Mouse (Mus musculus) ES-E14 (cell line): Measurements from ENCODE around the gene Stxbp1. TPM values are rescaled to one million over a fixed set of nuclear protein-coding genes. Genes with fewer than 3 reads are reported as not detected.
A peak's percentile ranks its signal among the peaks of the same experiment; 100 is the strongest.

Experiments
- DNase-seq: peaks from one replicate; pipeline ENCODE4 v3.0.0-alpha.2; 2013; ENCODE audit warnings: low read depth, low spot score
- H3K27ac ChIP-seq: 2 replicates; pipeline ENCODE4 v1.5.1; 2012; ENCODE audit warnings: low read depth, mild to moderate bottlenecking, low read length, moderate library complexity, mixed read lengths; ENCODE audit not compliant: poor library complexity, insufficient read depth, severe bottlenecking
- H3K36me3 ChIP-seq: 2 replicates; pipeline ENCODE4 v1.6.1; 2012; ENCODE audit warnings: mild to moderate bottlenecking, low read length, moderate library complexity, mixed read lengths; ENCODE audit not compliant: control insufficient read depth, poor library complexity, insufficient read depth, severe bottlenecking
- H3K4me1 ChIP-seq, 2 experiments: fragments of 150-350 bp in 1 of 2; sonication (generic) in 1 of 2; 2 replicates each; pipeline ENCODE4 v1.6.1; 2012; ENCODE audit warnings: low read length in 2 of 2, mild to moderate bottlenecking in 1 of 2, mixed read lengths in 1 of 2; ENCODE audit not compliant: control insufficient read depth in 2 of 2, insufficient read depth in 2 of 2, poor library complexity in 1 of 2
- H3K4me3 ChIP-seq, 2 experiments: fragments of 150-350 bp in 1 of 2; sonication (generic) in 1 of 2; 2 replicates each; pipeline ENCODE4 v1.5.1; 2012; ENCODE audit warnings: low read length in 2 of 2, low read depth in 1 of 2, mild to moderate bottlenecking in 1 of 2, mixed read lengths in 1 of 2; ENCODE audit not compliant: insufficient read depth in 1 of 2, poor library complexity in 1 of 2, severe bottlenecking in 1 of 2
- H3K9ac ChIP-seq: 2 replicates; pipeline ENCODE4 v1.6.1; 2012; ENCODE audit warnings: low read depth, mild to moderate bottlenecking, low read length, mixed read lengths; ENCODE audit not compliant: poor library complexity, insufficient read depth, severe bottlenecking
- H3K9me3 ChIP-seq: fragments of 150-350 bp; sonication (generic); 2 replicates; pipeline ENCODE4 v1.6.1; 2012; ENCODE audit warnings: low read depth, mild to moderate bottlenecking, low read length; ENCODE audit not compliant: control insufficient read depth, insufficient read depth
- CHD2 ChIP-seq: IDR thresholded peaks from 2 replicates; pipeline ENCODE4 v1.6.1; 2014; ENCODE audit warnings: mild to moderate bottlenecking, low read depth, low read length, inconsistent platforms
- HCFC1 ChIP-seq: IDR thresholded peaks from 2 replicates; pipeline ENCODE4 v1.6.1; 2012; ENCODE audit warnings: low read length, inconsistent platforms, borderline replicate concordance; ENCODE audit not compliant: insufficient read depth
- MAFK ChIP-seq: IDR thresholded peaks from 2 replicates; pipeline ENCODE4 v1.6.1; 2014; ENCODE audit warnings: mild to moderate bottlenecking, low read depth, low read length, inconsistent platforms; ENCODE audit not compliant: insufficient read depth
- ZC3H11A ChIP-seq: IDR thresholded peaks from 2 replicates; pipeline ENCODE4 v1.6.1; 2012; ENCODE audit warnings: low read depth, mild to moderate bottlenecking, inconsistent platforms, low read length, borderline replicate concordance
- ZNF384 ChIP-seq: IDR thresholded peaks from 2 replicates; pipeline ENCODE4 v1.6.1; 2012; ENCODE audit warnings: low read depth, low read length, inconsistent platforms
- in situ Hi-C, 2 experiments: fragments of 600-800 bp; cut with MboI; formaldehyde crosslinking; loops; one replicate each; pipeline ENCODE4 v1.15.1; 2025; ENCODE audit warnings: low sequenced_read_pairs in 2 of 2, inconsistent platforms in 1 of 2; ENCODE audit not compliant: unreplicated experiment in 2 of 2
- total RNA-seq: library from RNA; depleted of rRNA; stranded (reverse); fragments of 300-350 nt; gene quantifications from 2 replicates; pipeline ENCODE4 v1.2.3, GENCODE M21; 2012

Stxbp1 gene
- total RNA-seq, 1 experiment, result 4.0 TPM

DNA sequence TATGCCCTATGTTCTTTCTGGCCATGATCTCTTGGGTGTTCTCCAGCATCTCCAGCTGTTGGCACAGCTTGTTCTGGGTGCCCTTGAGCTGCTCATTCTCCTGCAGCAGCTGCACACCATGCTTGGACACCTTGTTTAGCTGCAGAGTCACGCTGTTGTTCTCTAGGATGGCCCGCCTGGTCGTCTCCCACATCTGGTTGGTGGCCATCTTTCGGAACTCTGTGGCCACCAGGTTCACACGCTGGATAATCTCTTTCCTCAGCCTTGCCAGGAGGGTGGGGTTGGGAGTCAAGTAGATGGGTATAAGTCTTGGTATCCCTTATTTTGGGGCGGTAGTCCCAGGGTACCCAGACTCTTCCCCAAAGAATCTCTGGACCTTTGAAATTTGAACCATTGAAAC, 67.3 kb downstream of the Stxbp1 start:
- no peak overlapping the region for H3K4me3 ChIP-seq
- in situ Hi-C loops, result no loop called here
- H3K9ac ChIP-seq, result no peak overlapping the region
- peaks cover 5 to 18% of the 10 kb centered on the region in 2 experiments; a peak in 2 of 4 replicates for H3K4me1 ChIP-seq
- peaks cover 3% of the 10 kb centered on the region; the same call in 1 of the 2 replicates for H3K36me3 ChIP-seq
- H3K9me3 ChIP-seq, result no peaks in the 10 kb centered on the region
- H3K27ac ChIP-seq, result no peak overlapping the region
- DNase-seq, result no peak
- no peak for TF ChIP-seq ZC3H11A
- TF ChIP-seq HCFC1, result no peak
- no peak for TF ChIP-seq ZNF384
- TF ChIP-seq MAFK, result no peak
- TF ChIP-seq CHD2, result no peak

DNA sequence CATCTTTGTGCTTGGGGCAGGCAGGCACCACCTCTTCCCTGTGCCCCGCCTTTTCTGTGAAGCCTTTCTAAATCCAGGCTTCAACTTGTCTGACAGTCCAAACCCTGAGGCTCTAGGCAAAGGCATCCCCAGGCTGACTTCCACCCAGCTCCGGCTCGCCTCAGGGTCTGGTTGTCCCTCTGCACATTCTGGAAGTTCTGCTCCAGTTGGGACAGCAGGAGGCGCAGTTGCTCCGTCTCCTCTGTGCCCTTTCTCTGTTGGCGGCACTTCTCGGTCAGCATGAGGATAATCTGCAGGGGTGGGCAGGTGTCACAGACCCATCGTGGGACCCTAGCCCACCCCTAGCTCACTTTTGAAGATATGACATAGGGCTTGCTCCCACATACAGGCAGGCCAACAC, 67.9 kb downstream of the Stxbp1 start:
- no peak for TF ChIP-seq ZNF384
- TF ChIP-seq CHD2, result no peak
- TF ChIP-seq ZC3H11A, result peak; percentile 29; the same call in 1 of the 2 replicates
- TF ChIP-seq MAFK, result no peak
- TF ChIP-seq HCFC1, result no peak
- Histone ChIP-seq H3K9me3 (no peaks in the 10 kb centered on the region), H3K27ac (no peak overlapping the region), H3K36me3 (peaks cover 3% of the 10 kb centered on the region; the same call in 1 of the 2 replicates), H3K4me3 (no peak overlapping the region), H3K9ac (no peak overlapping the region), H3K4me1 (peaks cover 5 to 17% of the 10 kb centered on the region in 2 experiments; a peak in 2 of 4 replicates)
- peak; percentile 67 for DNase-seq
- in situ Hi-C loops, result no loop called here

- Histone ChIP-seq H3K4me3 (no peak overlapping the region), H3K9ac (no peak overlapping the region), H3K9me3 (no peaks in the 10 kb centered on the region), H3K36me3 (peaks cover 3% of the 10 kb centered on the region; the same call in 1 of the 2 replicates), H3K27ac (no peak overlapping the region), H3K4me1 (peaks cover 5 to 13% of the 10 kb centered on the region in 2 experiments; a peak in 2 of 4 replicates)
- no peak for DNase-seq
- in situ Hi-C loops, result no loop called here
- no peak for TF ChIP-seq ZC3H11A
- TF ChIP-seq HCFC1, result no peak
- no peak for TF ChIP-seq CHD2
- TF ChIP-seq MAFK, result no peak
- no peak for TF ChIP-seq ZNF384
These were observed 69.0 kb downstream of the Stxbp1 start for GRCm38 (mm10) chr2:32778081-32778480.

DNA sequence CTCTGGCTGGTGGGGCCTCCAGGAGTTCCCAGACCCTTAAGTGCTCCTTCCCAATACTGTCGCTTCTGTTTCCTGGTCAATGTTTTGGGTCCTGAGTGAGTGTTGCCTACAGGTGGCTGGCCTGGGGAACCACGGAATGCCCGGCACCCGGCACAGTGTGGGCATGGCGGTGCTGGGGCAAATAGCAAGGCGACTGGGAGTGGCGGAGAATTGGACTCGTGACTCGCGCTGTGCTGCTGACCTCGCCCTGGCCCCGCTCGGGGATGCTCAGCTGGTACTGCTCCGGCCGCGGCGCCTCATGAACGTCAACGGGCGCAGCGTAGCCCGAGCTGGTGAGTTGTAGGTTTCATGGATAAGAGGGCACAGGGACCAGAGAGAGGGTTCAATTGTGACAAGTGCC, 70.9 kb downstream of the Stxbp1 start:
- no peak for DNase-seq
- Histone ChIP-seq H3K9ac (peak overlapping the region; percentile 58), H3K4me3 (peak overlapping the region; percentile 62 to 99), H3K27ac (no peak overlapping the region), H3K4me1 (peaks cover 5 to 21% of the 10 kb centered on the region in 2 experiments; a peak in 2 of 4 replicates), H3K36me3 (peaks cover 3% of the 10 kb centered on the region; the same call in 1 of the 2 replicates), H3K9me3 (no peaks in the 10 kb centered on the region)
- in situ Hi-C loops, result no loop called here
- TF ChIP-seq CHD2 (no peak), MAFK (no peak), HCFC1 (no peak), ZC3H11A (no peak), ZNF384 (no peak)
